Mouse (Mus musculus): ENCODE measurements around the gene Gm4846.
"Not testable (repeated sequence)": the region's sequence is repeated elsewhere in the genome, so short reads cannot be mapped to it uniquely, and the experiment has no call there.

Gene Gm4846

GRCm38 (mm10) chr1:166497488-166497887 lies at the start of gene Gm4846:
TSS of gene Gm4846 (minus strand) at chr1:166497588.
- not testable (repeated sequence) for DNase-seq (ENCODE audit: low spot score)

DNA sequence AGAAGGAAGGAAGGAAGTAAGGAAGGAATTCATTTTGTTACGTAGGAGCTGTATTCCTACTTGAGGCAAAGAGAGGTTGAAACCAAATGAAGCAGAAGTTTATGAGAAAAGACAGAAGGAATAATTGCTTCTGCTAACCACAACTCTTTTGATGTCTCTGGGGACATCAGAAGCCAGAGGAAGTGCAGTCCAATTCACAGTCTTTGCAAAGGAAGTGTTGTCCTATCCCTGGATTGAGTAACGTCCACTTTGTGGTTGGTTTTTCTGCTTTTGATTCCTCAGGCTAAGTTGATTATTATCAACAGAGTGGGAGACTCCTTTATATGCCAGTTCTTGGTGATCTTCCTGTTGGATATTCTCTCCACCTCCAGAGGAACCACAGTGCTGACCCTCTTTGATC lies 34.1 kb upstream of the Gm4846 start:
- not testable (repeated sequence) for DNase-seq (ENCODE audit: low spot score)

DNA sequence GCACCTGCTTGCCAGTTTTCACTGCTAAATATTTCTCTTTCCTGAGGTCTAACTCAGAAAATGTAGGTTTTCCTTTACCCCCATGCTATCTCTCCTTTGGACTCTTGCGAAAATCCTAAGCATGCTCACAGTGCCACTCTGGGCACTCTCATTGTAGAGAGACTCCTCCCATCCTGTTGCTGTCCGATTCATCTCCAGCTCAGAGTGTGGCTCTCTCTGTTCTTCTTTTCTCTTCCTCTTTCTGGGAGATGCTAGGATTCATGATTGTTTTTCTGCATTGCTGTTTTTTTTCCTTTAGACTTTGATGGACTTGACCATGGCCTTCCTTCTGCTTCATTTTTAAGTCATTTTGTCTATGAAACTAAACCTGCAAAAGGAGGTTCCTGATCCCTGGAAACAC lies 27.3 kb upstream of the Gm4846 start:
- not testable (repeated sequence) for DNase-seq (ENCODE audit: low spot score)

DNA sequence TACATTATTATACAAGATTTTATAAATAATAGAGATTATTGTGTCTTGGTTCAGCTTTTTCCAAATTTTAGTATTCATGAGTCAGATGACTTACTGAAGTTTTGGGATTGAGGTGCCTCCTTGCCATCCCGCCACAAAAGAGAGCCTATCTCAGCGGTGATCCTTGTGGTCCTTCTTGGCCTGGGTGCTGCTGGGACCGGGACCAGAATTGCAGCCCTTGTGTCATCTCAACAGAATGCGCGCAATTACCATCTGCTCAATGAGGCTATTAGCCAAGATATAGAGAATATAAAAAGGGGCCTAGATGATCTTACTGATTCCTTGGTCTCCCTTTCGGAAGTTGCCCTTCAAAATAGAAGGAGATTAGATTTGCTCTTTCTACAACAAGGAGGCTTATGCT lies 22.2 kb upstream of the Gm4846 start:
- not testable (repeated sequence) for DNase-seq (ENCODE audit: low spot score)

GRCm38 (mm10) chr1:166516556-166516955 lies 19.2 kb upstream of the Gm4846 start:
- DNase-seq (ENCODE audit: low spot score): no peak

DNA sequence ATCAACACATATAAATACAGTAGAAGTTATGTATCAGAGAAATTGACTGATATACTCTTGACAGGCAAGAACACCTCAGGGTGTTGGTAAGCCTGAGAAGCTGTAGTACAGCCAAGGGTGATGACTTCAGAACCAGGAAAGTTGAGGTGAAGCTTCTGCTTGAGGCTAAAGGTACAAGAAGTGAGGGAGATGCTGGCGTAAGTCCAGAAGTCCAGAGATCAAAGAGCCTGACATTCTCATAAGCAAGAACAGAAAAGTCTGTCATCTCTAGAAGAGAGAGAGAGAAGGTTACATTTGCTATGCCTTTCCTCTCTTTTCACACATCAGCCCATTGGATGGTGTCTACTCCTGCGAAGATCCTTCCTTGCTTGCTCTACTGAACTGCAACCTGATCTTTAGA lies 6.8 kb upstream of the Gm4846 start:
- not testable (repeated sequence) for DNase-seq (ENCODE audit: low spot score)

DNA sequence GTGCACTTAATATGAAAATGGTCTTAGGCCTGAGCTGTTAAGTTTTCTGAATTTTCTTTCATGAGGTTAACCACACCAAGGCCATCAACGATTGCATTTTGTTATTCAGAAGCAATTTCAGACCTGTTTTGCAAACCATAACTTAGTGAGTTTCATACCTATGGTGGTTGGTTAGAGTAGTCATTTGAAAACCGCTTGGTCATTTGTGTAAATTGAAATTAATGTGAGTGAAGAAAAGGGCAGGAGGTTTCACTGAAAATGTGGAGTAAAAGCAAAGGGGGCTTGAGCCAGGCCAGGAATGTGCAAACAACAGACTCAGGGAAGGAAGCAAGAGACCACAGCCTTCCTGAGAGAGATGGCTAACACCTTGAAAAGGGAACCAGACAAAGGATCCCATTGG lies 17.9 kb downstream of the Gm4846 start:
- DNase-seq (ENCODE audit: low spot score): no peak

- no peak for DNase-seq (ENCODE audit: low spot score)
Observed at GRCm38 (mm10) chr1:166467172-166467571, 30.2 kb downstream of the Gm4846 start.

- no peak for DNase-seq (ENCODE audit: low spot score)
Observed at GRCm38 (mm10) chr1:166462544-166462943, 34.8 kb downstream of the Gm4846 start.

- no peak for DNase-seq (ENCODE audit: low spot score)
Observed at GRCm38 (mm10) chr1:166441992-166442391, 55.4 kb downstream of the Gm4846 start.

GRCm38 (mm10) chr1:166439426-166439825 lies 58.0 kb downstream of the Gm4846 start:
- no peak for DNase-seq (ENCODE audit: low spot score)

All from T-cell, adult 2 months (primary cell).